Mouse (Mus musculus): ENCODE measurements around the gene Cypt3.

Gene Cypt3

GRCm38 (mm10) chrX:153558293-153558692, at the start of gene Cypt3:
Gene Cypt3 (plus strand): TSS chrX:153558593.
- DNase-seq (ENCODE audit: low read depth, low spot score): no peak

- no peak for DNase-seq (ENCODE audit: low read depth, low spot score)
Observed at GRCm38 (mm10) chrX:153515491-153515890, 42.9 kb upstream of the Cypt3 start.

- no peak for DNase-seq (ENCODE audit: low read depth, low spot score)
Observed at GRCm38 (mm10) chrX:153528399-153528798, 30.0 kb upstream of the Cypt3 start.

- no peak for DNase-seq (ENCODE audit: low read depth, low spot score)
Observed at GRCm38 (mm10) chrX:153556634-153557033, 1.8 kb upstream of the Cypt3 start.

GRCm38 (mm10) chrX:153564650-153565049, 6.3 kb downstream of the Cypt3 start:
- DNase-seq (ENCODE audit: low read depth, low spot score): no peak

DNA sequence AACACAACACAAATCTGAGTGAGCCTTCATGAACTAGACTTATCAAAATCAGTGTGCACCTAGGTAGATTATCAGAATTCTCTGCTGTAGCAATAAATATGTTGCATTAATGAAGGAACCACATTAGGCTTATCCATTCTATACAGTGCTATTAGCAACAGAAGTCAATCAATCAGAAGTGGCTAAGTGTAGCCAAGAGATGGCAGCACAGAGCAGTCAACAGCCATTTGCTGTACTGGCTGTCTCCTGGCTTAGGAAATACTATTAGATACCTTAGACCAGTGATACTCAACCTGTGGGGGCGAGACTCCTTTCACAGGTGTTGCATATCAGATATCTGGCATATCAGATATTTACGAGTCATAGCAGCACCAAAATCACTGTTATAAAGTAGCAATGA, 41.2 kb downstream of the Cypt3 start:
- no peak for DNase-seq (ENCODE audit: low read depth, low spot score)
